Mouse (Mus musculus): Measurements from ENCODE around the gene Ldb2.

Ldb2 gene

GRCm38 (mm10) chr5:44553155-44553554, 246.3 kb downstream of the Ldb2 start:
- no peak for TF ChIP-seq GATA4 (IDR thresholded peaks at IDR 0.05; ENCODE audit: insufficient replicate concordance, low read length)

- no peak for TF ChIP-seq GATA4 (IDR thresholded peaks at IDR 0.05; ENCODE audit: insufficient replicate concordance, low read length)
Measured at GRCm38 (mm10) chr5:44552121-44552520, 247.4 kb downstream of the Ldb2 start.

GRCm38 (mm10) chr5:44548468-44548867, 251.0 kb downstream of the Ldb2 start:
- TF ChIP-seq GATA4 (IDR thresholded peaks at IDR 0.05; ENCODE audit: insufficient replicate concordance, low read length): no peak

GRCm38 (mm10) chr5:44543472-44544132, 255.9 kb downstream of the Ldb2 start:
- TF ChIP-seq GATA4 (IDR thresholded peaks at IDR 0.05; ENCODE audit: insufficient replicate concordance, low read length): no peak

GRCm38 (mm10) chr5:44541748-44542147, 257.7 kb downstream of the Ldb2 start:
- no peak for TF ChIP-seq GATA4 (IDR thresholded peaks at IDR 0.05; ENCODE audit: insufficient replicate concordance, low read length)

- TF ChIP-seq GATA4 (IDR thresholded peaks at IDR 0.05; ENCODE audit: insufficient replicate concordance, low read length): no peak
Measured at GRCm38 (mm10) chr5:44538687-44539086, 260.8 kb downstream of the Ldb2 start.

- no peak for TF ChIP-seq GATA4 (IDR thresholded peaks at IDR 0.05; ENCODE audit: insufficient replicate concordance, low read length)
Measured at GRCm38 (mm10) chr5:44538000-44538395, 261.5 kb downstream of the Ldb2 start.

GRCm38 (mm10) chr5:44537316-44537999, 262.0 kb downstream of the Ldb2 start:
- TF ChIP-seq GATA4 (IDR thresholded peaks at IDR 0.05; ENCODE audit: insufficient replicate concordance, low read length): no peak

GRCm38 (mm10) chr5:44529466-44529865, 270.0 kb downstream of the Ldb2 start:
- no peak for TF ChIP-seq GATA4 (IDR thresholded peaks at IDR 0.05; ENCODE audit: insufficient replicate concordance, low read length)

GRCm38 (mm10) chr5:44529001-44529400, 270.5 kb downstream of the Ldb2 start:
- no peak for TF ChIP-seq GATA4 (IDR thresholded peaks at IDR 0.05; ENCODE audit: insufficient replicate concordance, low read length)

- TF ChIP-seq GATA4 (IDR thresholded peaks at IDR 0.05; ENCODE audit: insufficient replicate concordance, low read length): no peak
Measured at GRCm38 (mm10) chr5:44505221-44505620, 294.3 kb downstream of the Ldb2 start.

GRCm38 (mm10) chr5:44504786-44505185, 294.7 kb downstream of the Ldb2 start:
- no peak for TF ChIP-seq GATA4 (IDR thresholded peaks at IDR 0.05; ENCODE audit: insufficient replicate concordance, low read length)

GRCm38 (mm10) chr5:44498229-44498628, 301.3 kb downstream of the Ldb2 start:
- TF ChIP-seq GATA4 (IDR thresholded peaks at IDR 0.05; ENCODE audit: insufficient replicate concordance, low read length): no peak

GRCm38 (mm10) chr5:44496854-44497253, 302.6 kb downstream of the Ldb2 start:
- no peak for TF ChIP-seq GATA4 (IDR thresholded peaks at IDR 0.05; ENCODE audit: insufficient replicate concordance, low read length)

- TF ChIP-seq GATA4 (IDR thresholded peaks at IDR 0.05; ENCODE audit: insufficient replicate concordance, low read length): no peak
Measured at GRCm38 (mm10) chr5:44495092-44495491, 304.4 kb downstream of the Ldb2 start.

GRCm38 (mm10) chr5:44494133-44494532, 305.3 kb downstream of the Ldb2 start:
- TF ChIP-seq GATA4 (IDR thresholded peaks at IDR 0.05; ENCODE audit: insufficient replicate concordance, low read length): peak; percentile 62; the same call in 1 of the 2 replicates

- no peak for TF ChIP-seq GATA4 (IDR thresholded peaks at IDR 0.05; ENCODE audit: insufficient replicate concordance, low read length)
Measured at GRCm38 (mm10) chr5:44491526-44491925, 308.0 kb downstream of the Ldb2 start.

Measured in liver, adult (tissue).